Mouse (Mus musculus) left cerebral cortex, postnatal 14 days (tissue): Measurements from ENCODE around the gene Nfs1. TPM values are rescaled to one million over a fixed set of nuclear protein-coding genes. Genes with fewer than 3 reads are reported as not detected.
"Not testable (repeated sequence)": the region's sequence is repeated elsewhere in the genome, so short reads cannot be mapped to it uniquely, and the experiment has no call there.

Experiments
- DNase-seq, 2 experiments: peaks; one replicate each; pipeline ENCODE4 v3.0.0; 2021 to 2022; ENCODE audit warnings: low spot score in 2 of 2, mixed read lengths in 1 of 2
- intact Hi-C: fragments of 180-260 bp; cut with DNase I; formaldehyde crosslinking; loops from one replicate; pipeline ENCODE4 v1.15.1; 2025
- long read RNA-seq, 2 experiments: library from polyadenylated mRNA; stranded (forward); transcript quantifications; one replicate each; pipeline ENCODE4 v2.0.0; 2021
- total RNA-seq, 2 experiments: library from RNA; stranded (reverse); gene quantifications; 2 replicates each; pipeline ENCODE4 v1.2.3; 2021

Gene Nfs1
- 10 to 100 TPM; 35.3 to 37.1 TPM for total RNA-seq
- long read RNA-seq, experiment 1, transcript Nfs1-201 (13 exons, 2,051 nt), result major isoform, 73 of 82 reads
- long read RNA-seq, experiment 1, partial matches to known transcripts, result 5 of 82 reads
- long read RNA-seq, experiment 1, other reads (novel, unspliced or antisense), result 3 of 82 reads
- long read RNA-seq, experiment 2, transcript Nfs1-201 (13 exons, 2,051 nt), result major isoform, 50 of 57 reads
- long read RNA-seq, experiment 2, partial matches to known transcripts, result 4 of 57 reads
- long read RNA-seq, experiment 2, other reads (novel, unspliced or antisense), result 3 of 57 reads

- intact Hi-C loops, result loop anchor here (5.0 kb wide), 1 partner anchor 182 kb away; no protein-coding TSS in a partner anchor
- DNase-seq, result peak; percentile 96
Measured at GRCm38 (mm10) chr2:156143953-156144724, at the start of gene Nfs1, which contains the start of gene Romo1. Gene Nfs1, minus strand, starts transcription at chr2:156144186. Gene Romo1, plus strand, starts transcription at chr2:156144039.

GRCm38 (mm10) chr2:156193066-156193862 is 49.3 kb upstream of the Nfs1 start:
- DNase-seq, result no peak
- intact Hi-C loops, result no loop called here

GRCm38 (mm10) chr2:156192068-156192467 is 48.1 kb upstream of the Nfs1 start:
- no peak for DNase-seq
- intact Hi-C loops, result no loop called here

DNA sequence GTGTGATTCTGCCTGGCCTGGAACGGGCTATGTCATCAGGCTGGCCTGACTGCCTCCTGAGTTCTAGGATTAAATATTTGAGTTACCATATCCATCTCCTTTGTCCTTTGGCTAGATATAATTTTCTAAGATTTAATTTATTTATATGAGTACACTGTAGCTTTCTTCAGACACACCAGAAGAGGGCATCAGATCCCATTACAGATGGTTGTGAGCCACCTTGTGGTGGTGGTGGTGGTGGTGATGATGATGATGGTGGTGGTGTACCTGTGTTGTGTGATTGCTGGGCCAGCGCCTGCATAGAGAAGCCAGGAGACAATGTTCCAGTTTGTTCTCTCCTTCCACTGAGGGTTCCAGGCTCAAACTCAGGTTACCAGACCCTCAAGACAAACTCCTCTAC is 47.6 kb upstream of the Nfs1 start:
- intact Hi-C loops, result no loop called here
- DNase-seq, result no peak

DNA sequence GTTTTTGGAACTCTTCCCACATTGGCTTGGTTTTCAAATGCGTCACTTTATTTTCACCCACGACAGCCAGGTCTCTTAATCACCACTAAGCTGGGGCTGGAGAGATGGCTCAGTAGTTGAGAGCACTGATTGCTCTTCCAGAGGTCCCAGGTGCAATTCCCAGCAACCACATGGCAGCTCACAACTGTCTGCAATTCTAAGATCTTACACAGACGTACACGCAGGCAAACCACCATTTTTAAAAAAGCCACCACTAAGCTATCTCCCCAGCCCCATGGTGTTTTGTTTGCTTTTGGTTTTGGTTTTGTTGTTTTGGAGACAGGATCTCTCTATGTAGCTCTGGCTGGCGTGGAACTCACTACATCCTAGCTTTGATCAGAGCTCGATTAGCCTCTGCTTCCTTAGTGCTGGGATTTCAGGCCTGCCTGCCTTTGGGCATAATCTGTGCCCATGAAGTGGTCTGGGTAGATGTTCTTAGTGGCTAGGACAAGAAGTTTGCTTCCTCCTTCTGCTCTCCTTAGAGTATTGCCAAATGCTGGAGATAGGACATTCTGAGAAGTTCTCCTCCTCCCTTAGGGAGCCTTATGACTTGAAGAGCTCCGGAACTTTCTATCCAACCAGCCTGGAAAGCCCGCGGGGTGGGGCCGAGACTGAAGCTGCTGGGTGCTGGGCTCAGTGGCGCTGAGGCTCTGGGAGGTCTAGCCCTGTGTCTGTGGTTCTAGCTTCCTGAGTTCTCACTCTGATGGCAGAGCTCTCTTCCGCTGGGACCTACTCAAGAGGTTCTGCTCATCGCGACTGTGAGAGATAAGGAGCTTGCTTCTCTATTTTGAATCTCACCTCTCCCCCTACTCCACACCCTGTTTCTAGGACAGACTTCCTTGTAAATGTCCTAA is 46.3 kb upstream of the Nfs1 start:
- intact Hi-C loops, result no loop called here
- DNase-seq, result no peak

- intact Hi-C loops, DNase-seq: not testable (repeated sequence)
Measured at GRCm38 (mm10) chr2:156189241-156189640, 45.3 kb upstream of the Nfs1 start.

- DNase-seq, result no peak
- intact Hi-C loops, result loop anchor here (5.0 kb wide), 1 partner anchor 96 kb away; no protein-coding TSS in a partner anchor
Measured at GRCm38 (mm10) chr2:156181592-156181991, 37.6 kb upstream of the Nfs1 start.

GRCm38 (mm10) chr2:156180824-156181590 is 37.0 kb upstream of the Nfs1 start:
- DNase-seq, result peak in 1 of 2 experiments; percentile 36
- intact Hi-C loops, result loop anchor here (5.0 kb wide), 1 partner anchor 96 kb away; no protein-coding TSS in a partner anchor

- intact Hi-C loops, result loop anchor here (5.0 kb wide), 1 partner anchor 97 kb away; no protein-coding TSS in a partner anchor
- peak; percentile 100 for DNase-seq
Measured at GRCm38 (mm10) chr2:156180094-156180821, 36.3 kb upstream of the Nfs1 start, which contains the start of gene Rbm39. Gene Rbm39, minus strand, starts transcription at chr2:156180238.

GRCm38 (mm10) chr2:156179796-156180093 is 35.8 kb upstream of the Nfs1 start:
- intact Hi-C loops, result loop anchor here (5.0 kb wide), 1 partner anchor 98 kb away; no protein-coding TSS in a partner anchor
- no peak for DNase-seq

DNA sequence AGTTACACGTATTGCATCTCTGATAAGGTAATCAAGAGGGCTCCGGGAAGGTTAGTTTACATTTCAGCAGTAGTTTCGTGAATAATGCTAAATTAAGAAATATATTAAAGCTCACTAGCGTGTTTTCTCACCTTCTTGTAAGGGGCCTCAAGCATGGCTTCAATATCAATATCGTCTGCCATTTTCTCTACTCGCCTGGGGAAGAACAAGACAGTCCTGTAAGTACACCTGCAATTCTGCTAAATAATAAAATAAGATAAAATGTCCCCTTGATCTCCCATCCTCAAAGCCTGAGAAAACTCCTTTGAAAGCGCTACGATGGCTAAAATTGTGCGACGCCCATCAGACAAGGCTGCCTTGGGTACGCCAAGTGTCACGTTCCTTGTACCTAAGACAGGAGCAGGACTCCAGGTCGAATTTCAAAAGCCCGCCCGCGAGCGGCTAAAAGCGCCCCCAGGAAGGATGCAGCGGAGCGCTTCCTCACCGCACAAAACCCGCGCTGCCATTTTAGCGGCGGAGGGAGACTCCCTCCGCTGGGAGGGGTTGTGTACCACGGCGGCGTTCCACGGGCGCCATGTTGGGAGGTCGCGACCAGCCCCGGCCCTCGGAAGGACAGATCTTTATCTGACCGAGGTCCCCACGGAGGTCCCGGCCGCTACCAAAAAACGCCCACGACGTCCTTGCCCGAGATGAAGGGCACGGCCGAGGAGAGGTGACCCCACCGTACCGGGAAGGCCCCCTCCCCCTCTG is 35.2 kb upstream of the Nfs1 start:
- intact Hi-C loops, result no loop called here
- DNase-seq, result peak; percentile 77 to 79

DNA sequence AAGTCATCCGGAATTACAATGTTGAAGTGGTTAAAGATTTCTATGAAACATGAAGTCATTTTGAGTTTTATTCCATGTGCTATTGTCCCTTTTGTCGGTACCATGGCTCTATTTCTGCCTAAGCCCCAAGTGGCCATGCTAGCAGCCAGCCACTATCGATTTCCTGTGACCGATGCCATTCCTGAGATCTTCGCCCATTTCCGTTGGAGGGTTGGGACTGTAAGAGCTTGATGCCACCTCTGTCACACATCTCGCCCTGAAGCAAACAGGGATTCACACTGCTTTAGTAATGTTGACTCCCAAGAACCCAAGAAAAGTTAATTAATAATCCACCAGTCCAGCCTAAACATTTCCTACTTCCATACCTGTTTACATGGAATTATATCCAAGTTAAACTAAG is 33.7 kb upstream of the Nfs1 start:
- intact Hi-C loops, result no loop called here
- DNase-seq, result no peak

DNA sequence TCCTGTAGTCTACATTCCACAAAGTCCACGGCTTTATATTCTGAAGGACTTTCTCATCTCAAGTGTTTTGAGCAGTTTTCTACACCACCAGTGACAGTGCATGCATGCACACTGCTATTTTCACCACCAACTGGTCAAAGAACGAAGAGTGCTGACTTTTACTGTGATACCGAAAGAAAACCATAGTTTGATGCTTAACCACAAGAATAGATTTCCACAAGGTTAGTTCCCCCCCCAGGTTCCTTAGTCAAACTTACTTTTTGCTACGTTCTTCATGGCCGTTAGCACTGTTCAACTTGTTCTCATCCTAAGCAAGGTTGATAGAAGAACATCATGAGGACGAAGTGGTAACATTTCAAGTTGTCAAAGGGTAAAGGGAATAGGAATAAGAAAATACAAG is 33.1 kb upstream of the Nfs1 start:
- intact Hi-C loops, result no loop called here
- DNase-seq, result no peak

- intact Hi-C loops, result no loop called here
- no peak for DNase-seq
Measured at GRCm38 (mm10) chr2:156166557-156166956, 22.6 kb upstream of the Nfs1 start.

- intact Hi-C loops, result no loop called here
Measured at GRCm38 (mm10) chr2:156165478-156165877, 21.5 kb upstream of the Nfs1 start.

GRCm38 (mm10) chr2:156151538-156151937 is 7.6 kb upstream of the Nfs1 start:
- DNase-seq, result no peak
- intact Hi-C loops, result no loop called here

More at GRCm38 (mm10) chr2:156165478-156165877, 21.5 kb upstream of the Nfs1 start:
- DNase-seq, result no peak
